Mouse (Mus musculus) G1E (cell line): ENCODE data around the gene Mdh1b.

Experiments used
- CTCF ChIP-seq: IDR thresholded peaks from 2 replicates; pipeline ENCODE4 v1.5.1; 2012; ENCODE audit warnings: low read depth, low read length, inconsistent platforms, mixed read lengths
- GATA1 ChIP-seq: IDR thresholded peaks from 2 replicates; pipeline ENCODE4 v1.6.1; 2012; ENCODE audit warnings: borderline replicate concordance, low read length, inconsistent platforms, mixed read lengths
- POLR2AphosphoS5 ChIP-seq: IDR thresholded peaks from 2 replicates; pipeline ENCODE4 v1.6.1; 2012; ENCODE audit warnings: low read depth, low read length, inconsistent platforms; ENCODE audit not compliant: insufficient replicate concordance
- TAL1 ChIP-seq: conservative IDR thresholded peaks from 2 replicates; pipeline ENCODE4 v1.6.1; 2012; ENCODE audit warnings: low read depth, low read length, inconsistent platforms, mixed read lengths

GRCm38 (mm10) chr1:63658016-63658415 is 72.1 kb downstream of the Mdh1b start:
- peak; percentile 87 for TF ChIP-seq CTCF
- TF ChIP-seq GATA1: no peak
- no peak for TF ChIP-seq POLR2AphosphoS5
- TF ChIP-seq TAL1: no peak
